Mouse (Mus musculus) myocyte (in vitro differentiated cells): ENCODE data around the gene Rere.

Experiments
- CEBPB ChIP-seq: IDR thresholded peaks from 2 replicates; pipeline ENCODE4 v1.6.1; 2011; ENCODE audit warnings: mild to moderate bottlenecking, moderate library complexity; ENCODE audit not compliant: poor library complexity, insufficient read depth, severe bottlenecking
- E2F4 ChIP-seq: IDR thresholded peaks from one replicate; pipeline ENCODE4 v1.6.1; 2011; ENCODE audit warnings: mild to moderate bottlenecking, control low read depth, moderate library complexity; ENCODE audit not compliant: insufficient read depth
- MAX ChIP-seq: IDR thresholded peaks from one replicate; pipeline ENCODE4 v1.6.1; 2011; ENCODE audit warnings: low read depth, mild to moderate bottlenecking, control low read depth
- MYOD1 ChIP-seq, 3 experiments: IDR thresholded peaks; one replicate each; pipeline ENCODE4 v1.6.1; 2011; ENCODE audit warnings: control low read depth in 2 of 3, low read depth in 2 of 3, mild to moderate bottlenecking in 2 of 3, moderate library complexity in 1 of 3; ENCODE audit not compliant: insufficient read length in 2 of 3, control insufficient read depth in 1 of 3
- MYOG ChIP-seq, 3 experiments: IDR thresholded peaks; one replicate each; pipeline ENCODE4 v1.6.1; 2011; ENCODE audit warnings: control low read depth in 2 of 3, low read depth in 2 of 3, mild to moderate bottlenecking in 2 of 3; ENCODE audit not compliant: insufficient read length in 2 of 3, control insufficient read depth in 1 of 3, insufficient read depth in 1 of 3
- POLR2A ChIP-seq: IDR thresholded peaks from one replicate; pipeline ENCODE4 v1.6.1; 2011; ENCODE audit warnings: low read depth, mild to moderate bottlenecking, control low read depth, moderate library complexity; ENCODE audit not compliant: insufficient read length
- POLR2AphosphoS2 ChIP-seq: IDR thresholded peaks from one replicate; pipeline ENCODE4 v1.6.1; 2011; ENCODE audit warnings: low read depth, control low read depth; ENCODE audit not compliant: insufficient read length
- TCF12 ChIP-seq: IDR thresholded peaks from one replicate; pipeline ENCODE4 v1.6.1; 2011; ENCODE audit warnings: mild to moderate bottlenecking, control low read depth; ENCODE audit not compliant: poor library complexity, insufficient read depth, severe bottlenecking
- TCF3 ChIP-seq: IDR thresholded peaks from one replicate; pipeline ENCODE4 v1.6.1; 2011; ENCODE audit warnings: low read depth, control low read depth; ENCODE audit not compliant: insufficient read length
- USF1 ChIP-seq: IDR thresholded peaks from one replicate; pipeline ENCODE4 v1.6.1; 2011; ENCODE audit warnings: low read depth, mild to moderate bottlenecking, control low read depth, moderate library complexity

DNA sequence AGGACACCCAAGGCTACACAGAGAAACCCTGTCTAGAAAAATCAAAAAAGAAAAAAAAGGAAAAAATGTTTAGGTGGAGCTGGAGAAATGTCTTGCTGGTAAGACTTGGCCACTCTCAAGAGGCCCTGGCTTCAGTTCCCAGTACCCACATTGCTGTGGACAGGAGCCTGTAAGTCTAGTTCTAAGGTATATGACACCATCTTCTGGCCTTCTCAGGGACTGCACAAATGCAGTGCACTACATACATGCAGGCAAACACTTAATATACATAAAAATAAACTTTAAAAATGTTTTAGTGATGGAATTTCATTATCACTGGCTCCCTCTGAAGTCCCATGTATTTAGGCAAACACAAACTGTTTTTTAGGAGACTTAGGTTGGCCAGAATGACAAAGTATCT lies 274.3 kb downstream of the Rere start:
- TF ChIP-seq POLR2A: no peak
- no peak for TF ChIP-seq TCF3
- TF ChIP-seq USF1: no peak
- no peak for TF ChIP-seq TCF12
- no peak for TF ChIP-seq MYOG (IDR thresholded peaks at IDR 0.05; ENCODE audit: control insufficient read depth in 1 of 3, insufficient read depth in 1 of 3, insufficient read length in 2 of 3, low read depth in 2 of 3)
- no peak for TF ChIP-seq MAX
- no peak for TF ChIP-seq E2F4
- no peak for TF ChIP-seq POLR2AphosphoS2
- TF ChIP-seq MYOD1 (IDR thresholded peaks at IDR 0.05; ENCODE audit: control insufficient read depth in 1 of 3, insufficient read length in 2 of 3, low read depth in 2 of 3): no peak
- TF ChIP-seq CEBPB: no peak
